Mouse (Mus musculus): ENCODE results near the gene Atp6v1a.

DNA sequence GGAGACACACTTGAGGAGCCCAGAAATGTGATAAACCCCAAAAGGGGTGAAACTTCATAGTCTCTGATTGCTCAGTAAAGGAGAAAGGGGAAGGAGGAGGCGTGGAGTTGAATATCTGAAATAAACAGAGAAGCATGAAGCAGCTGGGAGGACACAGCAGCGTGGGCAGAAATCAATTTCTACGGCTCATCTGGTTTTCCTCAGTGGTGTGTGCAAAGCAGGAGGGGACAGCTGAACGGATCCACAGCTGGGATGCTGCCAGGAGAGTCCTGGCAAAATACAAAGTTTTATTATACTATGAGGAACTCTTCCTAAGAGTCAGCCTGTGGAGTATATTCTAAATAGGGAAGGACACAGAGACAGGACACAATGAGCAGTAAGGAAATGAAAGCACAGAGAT, 30.5 kb downstream of the Atp6v1a start:
- TF ChIP-seq CTCF (IDR thresholded peaks at IDR 0.05; ENCODE audit: borderline replicate concordance, control insufficient read depth, extremely low read depth, insufficient read depth, low read length, poor library complexity): no peak
- no peak for TF ChIP-seq POLR2A (IDR thresholded peaks at IDR 0.05; ENCODE audit: control insufficient read depth, extremely low read depth, insufficient read depth, low read length, poor library complexity)

Measured in thymus, adult 2 months (tissue).